Mouse (Mus musculus): Measurements from ENCODE around the gene Bcat2. TPM values are rescaled to one million over a fixed set of nuclear protein-coding genes. Genes with fewer than 3 reads are reported as not detected.
A peak's percentile ranks its signal among the peaks of the same experiment; 100 is the strongest.

The Bcat2 gene
- total RNA-seq, 1 experiment = 60.3 TPM

DNA sequence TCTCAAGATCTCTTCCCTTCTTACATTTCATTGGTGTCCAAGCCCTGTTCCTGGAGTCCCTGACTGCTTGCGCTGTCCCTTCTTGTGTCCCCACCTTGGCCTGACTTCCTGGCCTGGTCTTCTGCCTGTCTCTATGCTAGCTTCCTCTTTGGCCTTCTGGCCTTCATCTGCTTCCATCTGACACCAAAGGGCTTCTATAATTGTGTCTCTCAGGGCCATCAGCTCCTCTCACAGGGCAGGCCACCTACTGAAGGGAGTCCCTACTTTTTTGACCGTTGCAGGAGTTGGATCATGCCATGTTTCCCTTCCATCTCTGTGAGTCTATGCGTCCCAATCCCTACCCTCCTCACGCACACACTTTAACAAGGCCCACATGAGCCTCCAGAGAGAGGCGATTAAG, 19.9 kb downstream of the Bcat2 start:
- Histone ChIP-seq H3K9me3 (ENCODE audit: control insufficient read depth, insufficient read depth, low read depth, low read length) (no peaks in the 10 kb centered on the region), H3K27ac (ENCODE audit: insufficient read depth, low read depth, low read length, poor library complexity, severe bottlenecking) (no peak overlapping the region), H3K4me1 (ENCODE audit: control insufficient read depth in 2 of 2, insufficient read depth in 2 of 2, low read length in 2 of 2, poor library complexity in 1 of 2) (peaks cover under 1 to 2% of the 10 kb centered on the region in 2 experiments; a peak in 1 of 4 replicates), H3K36me3 (ENCODE audit: control insufficient read depth, insufficient read depth, low read length, poor library complexity, severe bottlenecking) (peaks cover 23% of the 10 kb centered on the region; the same call in 1 of the 2 replicates), H3K4me3 (ENCODE audit: insufficient read depth in 1 of 2, low read depth in 1 of 2, low read length in 2 of 2, poor library complexity in 1 of 2, severe bottlenecking in 1 of 2) (no peak overlapping the region), H3K9ac (ENCODE audit: insufficient read depth, low read depth, low read length, poor library complexity, severe bottlenecking) (no peak overlapping the region)
- TF ChIP-seq HCFC1 (IDR thresholded peaks at IDR 0.05; ENCODE audit: borderline replicate concordance, insufficient read depth, low read length) = no peak
- no peak for TF ChIP-seq ZC3H11A (IDR thresholded peaks at IDR 0.05; ENCODE audit: borderline replicate concordance, low read depth, low read length)
- no peak for TF ChIP-seq CHD2 (IDR thresholded peaks at IDR 0.05; ENCODE audit: low read depth, low read length)
- TF ChIP-seq ZNF384 (IDR thresholded peaks at IDR 0.05; ENCODE audit: low read depth, low read length) = no peak
- TF ChIP-seq MAFK (IDR thresholded peaks at IDR 0.05; ENCODE audit: insufficient read depth, low read depth, low read length) = no peak
- no peak for DNase-seq (ENCODE audit: low read depth, low spot score)
- in situ Hi-C loops (cut with MboI; ENCODE audit: low sequenced_read_pairs in 2 of 2, unreplicated experiment in 2 of 2) = loop anchor here in 1 of 2 experiments (10.0 kb wide), 1 partner anchor 115 kb away; no protein-coding TSS in a partner anchor

DNA sequence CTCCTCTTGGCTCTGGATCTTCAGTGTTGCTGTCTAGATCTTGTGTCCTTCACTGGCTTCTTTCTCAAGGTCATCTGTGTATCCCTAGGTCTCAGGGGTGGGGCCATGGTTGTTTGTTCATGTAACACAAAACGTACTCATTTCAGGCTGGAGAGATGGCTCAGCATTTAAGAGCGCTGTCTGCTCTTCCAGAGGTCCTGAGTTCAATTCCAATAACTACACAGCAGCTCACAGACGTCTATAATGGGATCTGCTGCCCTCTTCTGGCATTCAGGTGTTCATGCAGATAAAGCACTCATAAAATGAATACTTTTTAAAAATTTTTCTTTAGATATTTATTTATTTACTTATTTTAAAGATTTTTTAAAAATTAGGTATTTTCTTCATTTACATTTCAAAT, 20.9 kb downstream of the Bcat2 start:
- Histone ChIP-seq H3K36me3 (ENCODE audit: control insufficient read depth, insufficient read depth, low read length, poor library complexity, severe bottlenecking) (peaks cover 22% of the 10 kb centered on the region; the same call in 1 of the 2 replicates), H3K4me1 (ENCODE audit: control insufficient read depth in 2 of 2, insufficient read depth in 2 of 2, low read length in 2 of 2, poor library complexity in 1 of 2) (peaks cover 2 to 7% of the 10 kb centered on the region in 2 experiments; a peak in 1 of 4 replicates), H3K9ac (ENCODE audit: insufficient read depth, low read depth, low read length, poor library complexity, severe bottlenecking) (no peak overlapping the region), H3K9me3 (ENCODE audit: control insufficient read depth, insufficient read depth, low read depth, low read length) (no peaks in the 10 kb centered on the region), H3K4me3 (ENCODE audit: insufficient read depth in 1 of 2, low read depth in 1 of 2, low read length in 2 of 2, poor library complexity in 1 of 2, severe bottlenecking in 1 of 2) (no peak overlapping the region), H3K27ac (ENCODE audit: insufficient read depth, low read depth, low read length, poor library complexity, severe bottlenecking) (no peak overlapping the region)
- in situ Hi-C loops (cut with MboI; ENCODE audit: low sequenced_read_pairs in 2 of 2, unreplicated experiment in 2 of 2) = loop anchor here in 1 of 2 experiments (10.0 kb wide), 1 partner anchor 116 kb away; no protein-coding TSS in a partner anchor
- no peak for DNase-seq (ENCODE audit: low read depth, low spot score)
- no peak for TF ChIP-seq HCFC1 (IDR thresholded peaks at IDR 0.05; ENCODE audit: borderline replicate concordance, insufficient read depth, low read length)
- no peak for TF ChIP-seq CHD2 (IDR thresholded peaks at IDR 0.05; ENCODE audit: low read depth, low read length)

DNA sequence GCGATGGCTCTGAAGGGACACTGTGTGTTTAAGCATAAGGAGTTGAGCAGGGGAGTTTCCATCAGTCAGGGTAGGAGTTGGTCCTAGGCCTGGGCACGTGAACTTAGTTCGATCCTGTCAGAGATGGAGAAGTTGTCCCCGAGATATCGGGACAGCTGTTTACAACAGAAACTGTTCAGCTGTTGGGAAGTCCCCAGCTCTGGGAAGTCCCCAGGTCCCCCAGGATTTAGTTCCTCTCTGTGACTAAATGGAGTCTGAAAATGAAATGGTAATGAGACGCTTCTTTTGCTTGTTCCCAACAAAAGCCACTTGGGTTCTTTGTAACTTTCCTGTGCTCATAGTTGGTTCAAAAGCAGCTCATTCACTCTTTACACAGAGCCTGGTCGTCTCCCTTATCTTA, 21.9 kb downstream of the Bcat2 start:
- no peaks in the 10 kb centered on the region for H3K9me3 ChIP-seq (ENCODE audit: control insufficient read depth, insufficient read depth, low read depth, low read length)
- in situ Hi-C loops (cut with MboI; ENCODE audit: low sequenced_read_pairs in 2 of 2, unreplicated experiment in 2 of 2) = loop anchor here in 1 of 2 experiments (10.0 kb wide), 1 partner anchor 117 kb away; no protein-coding TSS in a partner anchor
- no peak for DNase-seq (ENCODE audit: low read depth, low spot score)
- H3K36me3 ChIP-seq (ENCODE audit: control insufficient read depth, insufficient read depth, low read length, poor library complexity, severe bottlenecking) = peaks cover 19% of the 10 kb centered on the region; the same call in 1 of the 2 replicates
- no peak overlapping the region for H3K9ac ChIP-seq (ENCODE audit: insufficient read depth, low read depth, low read length, poor library complexity, severe bottlenecking)
- peaks cover 2 to 10% of the 10 kb centered on the region in 2 experiments; a peak in 1 of 4 replicates for H3K4me1 ChIP-seq (ENCODE audit: control insufficient read depth in 2 of 2, insufficient read depth in 2 of 2, low read length in 2 of 2, poor library complexity in 1 of 2)
- no peak overlapping the region for H3K27ac ChIP-seq (ENCODE audit: insufficient read depth, low read depth, low read length, poor library complexity, severe bottlenecking)
- TF ChIP-seq HCFC1 (IDR thresholded peaks at IDR 0.05; ENCODE audit: borderline replicate concordance, insufficient read depth, low read length) (no peak), ZC3H11A (IDR thresholded peaks at IDR 0.05; ENCODE audit: borderline replicate concordance, low read depth, low read length) (no peak), MAFK (IDR thresholded peaks at IDR 0.05; ENCODE audit: insufficient read depth, low read depth, low read length) (no peak), CHD2 (IDR thresholded peaks at IDR 0.05; ENCODE audit: low read depth, low read length) (no peak), ZNF384 (IDR thresholded peaks at IDR 0.05; ENCODE audit: low read depth, low read length) (no peak)
- no peak overlapping the region for H3K4me3 ChIP-seq (ENCODE audit: insufficient read depth in 1 of 2, low read depth in 1 of 2, low read length in 2 of 2, poor library complexity in 1 of 2, severe bottlenecking in 1 of 2)

DNA sequence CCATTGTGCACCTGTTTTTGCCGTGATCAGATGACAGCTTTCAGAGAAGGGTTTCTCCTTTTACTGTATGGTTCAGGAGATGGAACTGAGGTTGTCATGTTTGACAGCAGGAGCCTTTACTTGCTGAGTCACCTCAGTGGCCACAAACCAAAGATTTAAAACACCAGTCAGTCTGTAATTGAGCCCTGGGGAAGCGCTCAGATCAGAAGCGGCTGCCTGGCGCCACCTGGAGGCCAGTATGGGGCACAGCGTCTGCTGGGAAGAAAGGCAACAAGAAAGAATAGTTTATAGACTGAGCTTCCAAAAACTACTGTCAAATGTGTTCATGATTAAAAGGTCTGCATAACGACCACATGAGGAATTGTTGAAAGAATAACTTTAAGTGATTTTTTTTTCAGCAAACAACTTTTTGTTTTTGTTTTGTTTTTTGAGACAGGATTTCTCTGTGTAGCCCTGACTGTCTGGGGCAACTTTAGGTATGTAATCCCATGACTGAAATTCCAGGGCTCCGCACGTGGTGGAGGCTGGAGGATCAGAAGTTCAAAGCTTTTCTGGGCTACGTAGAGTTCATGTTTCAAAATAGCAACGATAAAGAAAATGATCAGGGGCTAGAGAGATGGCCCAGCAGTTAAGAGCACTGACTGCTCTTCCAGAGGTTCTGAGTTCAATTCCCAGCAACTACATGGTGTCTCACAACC, 23.3 kb downstream of the Bcat2 start:
- no peaks in the 10 kb centered on the region for H3K9me3 ChIP-seq (ENCODE audit: control insufficient read depth, insufficient read depth, low read depth, low read length)
- no peak overlapping the region for H3K9ac ChIP-seq (ENCODE audit: insufficient read depth, low read depth, low read length, poor library complexity, severe bottlenecking)
- no peak overlapping the region for H3K27ac ChIP-seq (ENCODE audit: insufficient read depth, low read depth, low read length, poor library complexity, severe bottlenecking)
- H3K4me3 ChIP-seq (ENCODE audit: insufficient read depth in 1 of 2, low read depth in 1 of 2, low read length in 2 of 2, poor library complexity in 1 of 2, severe bottlenecking in 1 of 2) = no peak overlapping the region
- H3K4me1 ChIP-seq (ENCODE audit: control insufficient read depth in 2 of 2, insufficient read depth in 2 of 2, low read length in 2 of 2, poor library complexity in 1 of 2) = peaks cover 2 to 10% of the 10 kb centered on the region in 2 experiments; a peak in 1 of 4 replicates
- peak; percentile 83 for TF ChIP-seq MAFK (IDR thresholded peaks at IDR 0.05; ENCODE audit: insufficient read depth, low read depth, low read length)
- peak; percentile 45; the same call in 1 of the 2 replicates for TF ChIP-seq ZC3H11A (IDR thresholded peaks at IDR 0.05; ENCODE audit: borderline replicate concordance, low read depth, low read length)
- TF ChIP-seq ZNF384 (IDR thresholded peaks at IDR 0.05; ENCODE audit: low read depth, low read length) = no peak
- DNase-seq (ENCODE audit: low read depth, low spot score) = peak; percentile 69
- peaks cover 8% of the 10 kb centered on the region; the same call in 1 of the 2 replicates for H3K36me3 ChIP-seq (ENCODE audit: control insufficient read depth, insufficient read depth, low read length, poor library complexity, severe bottlenecking)
- in situ Hi-C loops (cut with MboI; ENCODE audit: low sequenced_read_pairs in 2 of 2, unreplicated experiment in 2 of 2) = loop anchor here in 1 of 2 experiments (10.0 kb wide), 1 partner anchor 118 kb away; no protein-coding TSS in a partner anchor
